Mouse (Mus musculus) cerebellum, adult 18-20 months (tissue): ENCODE measurements around the gene Rbm20.
"Not testable (repeated sequence)": the region's sequence is repeated elsewhere in the genome, so short reads cannot be mapped to it uniquely, and the experiment has no call there.

ENCODE experiments used
- DNase-seq, 2 experiments: peaks; one replicate each; pipeline ENCODE4 v3.0.0; 2021

Rbm20 gene

GRCm38 (mm10) chr19:53889555-53889954 is 212.4 kb downstream of the Rbm20 start:
- no peak for DNase-seq

DNA sequence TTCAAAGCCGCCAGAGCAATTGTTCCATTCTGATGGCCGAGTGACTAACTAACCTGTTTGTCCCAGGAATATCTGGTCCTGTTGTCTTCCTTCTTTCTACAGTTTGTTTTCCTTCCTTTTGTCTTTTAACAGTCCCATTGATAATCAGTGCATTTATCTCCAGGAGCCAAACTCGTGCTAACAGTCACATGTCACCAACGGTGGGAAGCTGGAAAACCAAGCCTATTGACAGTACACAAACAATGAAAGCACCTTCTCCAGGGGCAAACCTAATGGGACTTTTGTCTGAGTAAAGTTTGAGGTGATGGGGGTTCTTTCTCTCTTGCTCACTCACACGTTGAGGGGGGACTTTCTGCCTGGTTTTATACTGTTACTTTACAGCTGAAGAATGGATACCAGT is 213.2 kb downstream of the Rbm20 start:
- no peak for DNase-seq

- DNase-seq = no peak
Observed at GRCm38 (mm10) chr19:53890781-53891251, 213.7 kb downstream of the Rbm20 start.

DNA sequence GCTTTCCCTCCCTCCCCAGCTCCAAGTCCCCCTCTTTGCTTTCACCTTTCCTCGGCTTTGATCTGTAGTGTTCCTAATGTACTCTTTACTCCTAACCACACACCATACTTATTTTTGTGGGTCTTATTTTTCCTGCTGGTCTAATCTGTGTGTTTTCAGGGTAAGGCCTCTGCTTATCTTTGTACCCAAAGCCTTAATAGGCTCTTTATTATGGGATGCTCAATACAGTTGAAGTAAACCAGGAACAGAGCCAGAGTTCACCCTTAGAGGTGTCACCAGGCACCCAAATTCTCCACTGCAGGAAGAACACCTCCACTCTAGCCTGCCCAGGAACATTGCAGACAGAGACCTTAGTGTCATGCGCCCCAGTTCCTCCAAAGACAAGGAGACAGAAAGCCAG is 214.5 kb downstream of the Rbm20 start:
- DNase-seq = no peak

GRCm38 (mm10) chr19:53892061-53892460 is 215.0 kb downstream of the Rbm20 start, which contains the start of gene Pdcd4:
Gene Pdcd4, plus strand, starts transcription at chr19:53892231.
- no peak for DNase-seq

- no peak for DNase-seq
Observed at GRCm38 (mm10) chr19:53892838-53893359, 215.8 kb downstream of the Rbm20 start.

GRCm38 (mm10) chr19:53893711-53894171 is 216.6 kb downstream of the Rbm20 start:
- DNase-seq = no peak

DNA sequence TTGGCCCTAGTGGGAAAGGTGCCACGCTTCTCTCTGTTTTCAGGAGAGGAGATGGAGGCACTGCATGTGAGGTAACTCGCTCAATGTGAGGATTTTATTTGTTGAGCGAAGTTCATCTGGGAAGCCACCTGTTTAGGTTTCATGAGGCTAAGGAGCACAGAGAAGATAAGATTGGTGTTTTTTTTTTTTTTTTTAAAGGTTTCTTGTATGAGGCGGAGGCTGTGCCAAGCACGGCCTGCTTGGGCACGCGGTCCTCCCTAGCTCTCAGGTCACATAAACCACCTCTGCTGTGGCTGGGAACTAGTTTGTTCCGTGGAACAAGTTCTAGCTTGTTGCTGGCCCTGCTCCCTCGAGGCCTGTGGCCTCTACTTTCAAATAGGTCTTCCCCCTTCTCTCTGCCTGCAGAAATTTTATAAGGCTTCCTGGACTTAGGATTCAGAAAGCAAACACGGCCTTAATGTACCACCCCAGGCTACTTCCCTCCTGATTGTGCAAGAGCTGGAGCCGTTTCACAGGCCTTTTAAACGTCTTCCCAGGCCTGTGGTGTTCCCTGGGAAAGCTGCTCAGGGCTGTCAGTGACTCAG is 217.5 kb downstream of the Rbm20 start:
- DNase-seq = no peak

- DNase-seq = no peak
Observed at GRCm38 (mm10) chr19:53898046-53898445, 220.9 kb downstream of the Rbm20 start.

GRCm38 (mm10) chr19:53898498-53898897 is 221.4 kb downstream of the Rbm20 start:
- DNase-seq = no peak

GRCm38 (mm10) chr19:53898970-53899900 is 222.1 kb downstream of the Rbm20 start:
- no peak for DNase-seq

GRCm38 (mm10) chr19:53899941-53900610 is 223.0 kb downstream of the Rbm20 start:
- no peak for DNase-seq

DNA sequence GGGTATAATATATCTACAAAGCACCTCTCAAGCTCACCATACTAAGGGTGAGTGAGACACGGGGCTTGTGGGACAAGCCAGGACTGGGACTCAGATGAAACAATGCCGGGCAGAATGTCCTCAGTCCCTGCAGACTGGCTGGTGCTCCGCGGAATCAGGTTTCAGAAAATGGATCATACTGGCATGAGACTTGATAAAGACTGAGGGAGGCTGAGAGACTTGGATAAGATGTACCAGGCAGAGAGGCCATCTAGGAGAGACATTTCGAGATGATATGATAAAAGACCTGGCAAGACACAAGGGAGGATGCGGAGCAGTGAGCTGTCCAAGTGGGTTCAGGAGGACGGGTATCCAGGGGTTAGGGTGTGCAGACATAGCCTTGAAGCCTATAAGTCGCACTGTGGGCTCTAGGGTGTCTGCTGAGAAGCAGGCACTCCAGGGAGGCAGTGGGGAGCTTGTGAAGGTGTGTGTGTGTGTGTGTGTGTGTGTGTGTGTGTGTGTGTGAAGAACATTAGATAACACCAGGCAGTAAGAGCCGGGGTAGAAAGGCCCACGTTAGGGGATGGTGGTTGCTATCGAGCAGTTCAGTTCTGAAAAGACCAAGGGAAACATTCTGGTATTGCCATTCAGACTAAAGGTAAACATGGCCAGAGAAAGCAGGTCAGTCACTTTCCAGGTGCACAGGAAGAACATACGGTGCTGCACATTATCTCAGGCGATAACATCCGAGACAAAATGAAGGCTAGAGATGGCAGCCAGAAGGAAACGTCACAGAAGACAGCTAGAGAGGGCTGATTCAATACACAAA is 225.0 kb downstream of the Rbm20 start:
- DNase-seq = peak in 1 of 2 experiments; percentile 18

DNA sequence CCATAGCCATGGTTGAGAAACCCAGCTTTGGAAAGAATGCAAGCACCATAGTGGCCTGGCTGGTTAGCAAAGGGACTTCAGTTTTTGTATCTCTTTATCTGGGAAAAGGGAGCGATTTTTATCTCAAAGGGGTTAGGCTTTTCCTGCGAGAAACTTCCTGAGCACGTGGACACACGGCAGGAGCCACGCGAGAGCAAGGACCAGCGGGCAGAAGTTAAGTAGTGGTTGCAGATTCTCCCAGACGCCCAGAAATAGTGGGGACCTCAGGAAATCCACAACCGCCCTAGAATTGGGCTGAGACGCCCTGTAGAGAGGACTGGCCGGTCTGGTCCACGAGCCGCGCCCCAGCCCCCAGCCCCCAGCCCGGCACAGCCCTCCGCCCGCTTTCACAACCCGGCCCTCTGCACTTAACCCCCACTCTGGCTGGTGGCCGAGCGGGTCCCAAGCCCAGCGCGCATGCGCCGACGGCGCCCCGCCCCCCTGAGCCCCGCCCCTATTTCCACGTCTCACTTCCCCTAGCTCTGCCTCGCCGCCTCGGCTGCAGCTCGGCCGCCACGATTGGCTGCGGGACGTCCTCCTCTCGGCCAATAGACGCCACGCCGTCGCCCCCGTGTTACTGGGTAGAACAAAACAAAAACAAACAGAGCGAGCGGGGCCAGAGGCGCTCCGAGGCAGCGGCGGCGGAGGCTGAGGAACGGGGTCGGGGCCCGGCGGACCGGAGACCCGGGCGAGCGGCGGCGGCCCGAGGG is 225.8 kb downstream of the Rbm20 start:
- DNase-seq = peak; percentile 94 to 97

- peak; percentile 48 to 69 for DNase-seq
Observed at GRCm38 (mm10) chr19:53903507-53904321, 226.6 kb downstream of the Rbm20 start.

DNA sequence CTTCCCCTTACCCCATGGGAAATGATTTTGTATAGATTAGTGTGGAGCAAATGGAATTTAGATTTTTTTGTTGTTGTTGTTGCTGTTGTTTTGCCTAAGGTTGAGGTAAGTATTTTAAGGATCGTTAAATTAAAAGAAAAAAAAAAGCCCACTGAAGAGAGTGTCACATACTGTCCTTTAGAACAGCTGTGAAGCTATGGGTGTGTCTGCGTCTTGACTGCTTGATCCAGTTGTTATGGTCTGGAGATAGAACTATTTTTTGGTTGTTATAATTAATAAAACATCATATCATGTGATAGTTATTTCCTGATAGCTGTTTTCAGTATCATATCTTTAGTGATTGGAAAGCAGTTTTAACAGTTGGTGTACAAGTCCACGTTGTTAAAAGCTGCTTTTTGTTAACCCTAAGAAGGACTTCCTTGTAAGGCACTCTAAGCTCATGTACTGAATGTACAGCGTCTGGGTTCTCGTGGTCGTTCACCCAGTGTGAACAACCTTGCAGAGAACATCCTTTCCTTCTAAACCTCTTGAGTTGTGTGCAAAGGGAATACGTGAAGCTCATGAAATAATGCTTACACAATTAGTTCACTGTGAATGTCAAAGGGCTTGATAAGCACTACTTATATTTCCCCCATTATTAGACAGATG is 227.9 kb downstream of the Rbm20 start:
- no peak for DNase-seq

DNA sequence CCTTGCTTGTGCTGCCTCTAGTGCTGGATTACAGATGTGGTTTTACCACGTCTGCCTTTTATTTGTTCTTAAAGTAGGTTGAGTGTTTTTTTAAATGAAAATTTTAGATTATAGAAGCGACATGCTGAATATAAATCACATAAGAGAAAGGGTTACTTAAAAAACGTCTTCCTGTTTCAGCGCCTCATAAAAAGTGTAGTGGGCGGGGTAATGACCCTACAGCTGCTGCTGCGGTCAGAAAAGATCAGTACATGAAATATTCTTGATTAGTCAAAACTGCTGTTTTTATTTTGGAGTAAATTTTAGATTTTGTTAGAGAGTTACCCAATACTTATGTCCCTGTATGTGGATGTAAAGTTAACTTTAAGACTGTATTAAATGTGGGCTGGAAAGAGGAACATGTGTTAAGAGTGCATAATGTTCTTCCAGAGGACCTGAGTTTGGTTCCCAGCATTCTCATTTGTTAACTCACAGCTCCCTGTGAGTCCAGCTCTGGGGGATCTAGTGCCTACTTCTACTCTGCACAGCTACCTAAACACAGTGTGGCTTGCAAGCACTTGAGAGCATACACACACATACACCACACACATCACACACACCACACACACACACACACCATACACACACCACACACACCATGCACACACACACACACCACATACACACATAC is 229.1 kb downstream of the Rbm20 start:
- no peak for DNase-seq

DNA sequence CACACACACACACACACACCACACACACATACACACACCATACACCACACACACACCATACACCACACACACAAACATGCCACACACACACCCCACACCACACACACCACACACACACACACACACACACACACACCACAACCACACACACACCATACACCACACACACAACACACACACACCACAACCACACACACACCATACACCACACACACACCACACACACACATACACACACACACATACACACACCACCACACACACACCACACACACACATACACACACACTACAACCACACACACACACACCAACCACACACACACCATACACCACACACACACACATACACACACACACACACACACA is 229.6 kb downstream of the Rbm20 start:
- not testable (repeated sequence) for DNase-seq

- no peak for DNase-seq
Observed at GRCm38 (mm10) chr19:53914950-53915349, 237.8 kb downstream of the Rbm20 start.
